Mouse (Mus musculus): ENCODE data around the gene Batf3.

DNA sequence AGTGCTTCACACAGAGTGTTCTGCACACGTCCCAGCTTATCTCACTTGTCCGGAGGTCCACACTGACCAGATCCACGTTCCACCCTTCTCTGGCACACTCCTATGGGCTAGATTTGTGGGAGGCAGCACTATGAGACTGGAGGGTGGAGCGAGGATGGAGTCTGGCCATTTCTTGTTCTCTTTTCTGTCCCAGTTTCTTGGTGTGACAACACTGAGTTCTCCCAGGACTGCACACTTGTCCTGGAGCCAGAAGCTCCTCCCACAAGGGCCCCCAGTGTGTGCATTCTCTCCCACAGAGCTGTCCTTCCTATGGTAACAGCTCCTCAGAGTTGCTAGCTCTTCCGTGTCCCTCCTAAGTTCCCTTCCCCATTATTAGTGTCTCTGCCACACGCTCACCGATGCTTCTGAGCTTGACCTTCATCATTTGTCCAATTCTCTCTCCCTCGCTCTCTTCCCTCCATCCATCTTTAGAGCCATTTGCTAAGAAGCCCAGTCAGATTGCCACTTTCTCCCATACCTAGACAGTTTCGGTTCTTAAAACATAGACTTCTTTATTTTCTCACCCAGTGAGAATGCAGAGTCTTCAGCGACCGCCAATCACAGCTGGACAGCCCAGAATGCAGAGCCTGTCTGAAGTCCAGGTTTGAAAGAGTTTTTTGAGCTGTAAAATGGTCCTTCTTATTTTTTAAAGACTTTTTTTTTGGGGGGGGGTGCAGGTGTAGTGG lies 18.0 kb downstream of the Batf3 start:
- TF ChIP-seq POLR2A (IDR thresholded peaks at IDR 0.05; ENCODE audit: extremely low read depth, insufficient read depth, low read length) (no peak), CTCF (IDR thresholded peaks at IDR 0.05; ENCODE audit: low read depth, low read length) (no peak)
